Mouse (Mus musculus): Measurements from ENCODE around the gene Gm10024.
"Not testable (repeated sequence)": the region's sequence is repeated elsewhere in the genome, so short reads cannot be mapped to it uniquely, and the experiment has no call there.

DNA sequence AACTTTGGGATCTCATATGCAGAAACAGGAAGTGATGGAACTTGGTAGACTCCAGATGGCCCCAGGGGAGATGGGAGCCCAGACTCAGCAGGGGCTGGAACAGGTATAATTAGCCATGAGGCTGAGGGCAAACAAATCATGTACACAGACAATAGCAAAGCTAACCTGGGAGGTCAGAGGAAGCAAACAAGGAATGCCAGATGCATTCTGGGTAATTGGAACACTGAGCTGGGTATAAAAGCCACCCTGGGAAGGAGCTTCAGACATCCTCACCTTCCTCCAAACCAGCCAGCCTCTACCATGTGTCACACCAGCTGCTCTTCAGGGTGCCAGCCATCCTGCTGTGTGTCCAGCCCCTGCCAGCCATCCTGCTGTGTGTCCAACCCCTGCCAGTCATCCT is at the start of gene Gm10024:
- TF ChIP-seq CTCF (IDR thresholded peaks at IDR 0.05; ENCODE audit: control insufficient read depth, insufficient read depth, low read length); POLR2A (IDR thresholded peaks at IDR 0.05; ENCODE audit: borderline replicate concordance, control insufficient read depth, low read depth, low read length): not testable (repeated sequence)
